Mouse (Mus musculus) retina, postnatal 7 days (tissue): ENCODE measurements around the gene Il18.
A peak's percentile ranks its signal among the peaks of the same experiment; 100 is the strongest.

Experiments
- DNase-seq: peaks from one replicate; pipeline ENCODE4 v3.0.0-alpha.2; 2012; ENCODE audit warnings: low read depth, low spot score

Gene Il18

GRCm38 (mm10) chr9:50554241-50555093, at the start of gene Il18:
Gene Il18 (plus strand): TSS chr9:50554827.
- no peak for DNase-seq

DNA sequence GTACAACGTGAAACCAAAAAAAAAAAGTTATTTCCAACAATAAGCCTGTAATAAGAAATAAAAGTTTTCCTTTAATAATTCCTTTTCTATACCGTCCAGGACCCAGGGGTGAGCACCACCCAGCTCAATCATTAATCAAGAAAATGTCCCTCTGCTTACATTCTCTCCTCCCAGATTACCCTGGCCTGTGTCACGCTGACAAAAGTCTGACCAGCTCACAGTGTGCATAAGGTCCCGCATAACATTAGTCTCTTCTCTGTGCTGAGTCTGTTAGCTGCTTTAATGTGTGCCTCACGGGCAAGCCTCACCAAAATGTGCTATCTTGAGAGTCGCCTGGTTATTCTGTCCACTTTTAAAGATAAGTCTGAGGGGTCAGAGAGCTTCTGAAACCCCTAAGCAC, 49.2 kb upstream of the Il18 start:
- DNase-seq, result no peak

DNA sequence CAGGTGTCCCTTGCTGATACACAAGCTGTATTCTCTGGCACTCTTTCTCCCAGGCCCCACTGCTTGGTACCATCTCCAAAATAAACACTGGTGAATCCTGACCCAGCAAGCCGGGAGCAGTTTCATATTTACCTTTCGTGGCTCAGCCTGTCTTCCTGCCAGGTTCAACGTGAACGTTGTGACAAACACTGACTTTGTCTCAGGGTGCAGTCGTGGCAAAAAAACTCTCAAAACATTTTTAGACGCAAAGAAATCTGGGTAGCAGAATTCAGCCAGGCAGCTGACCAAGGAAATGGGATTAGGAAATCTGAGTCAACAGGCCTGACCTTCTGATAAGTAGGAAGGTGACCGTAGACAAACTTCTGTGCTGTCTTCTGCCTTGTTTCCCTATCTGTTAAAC, 47.1 kb upstream of the Il18 start:
- no peak for DNase-seq

DNA sequence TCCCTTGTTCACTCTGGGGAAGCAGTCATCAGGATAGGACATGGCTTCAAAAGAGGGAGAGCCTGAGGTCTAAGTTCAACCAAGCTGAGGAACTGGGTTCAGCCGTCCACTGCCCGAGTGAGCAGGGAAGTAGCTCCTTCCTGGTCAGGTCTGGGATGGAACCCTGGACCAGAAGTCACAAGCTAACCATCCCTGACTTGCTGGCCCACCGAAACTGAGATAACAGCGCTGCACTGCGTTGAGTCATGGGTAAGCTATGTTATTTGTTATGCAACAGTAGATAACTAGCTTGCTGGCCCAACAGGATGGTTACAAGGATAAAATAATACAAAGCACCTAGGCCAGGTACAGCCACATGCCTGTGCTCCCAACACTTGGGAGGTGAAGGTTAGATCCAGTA, 39.2 kb upstream of the Il18 start:
- no peak for DNase-seq

- no peak for DNase-seq
Observed at GRCm38 (mm10) chr9:50518781-50519180, 35.8 kb upstream of the Il18 start.

DNA sequence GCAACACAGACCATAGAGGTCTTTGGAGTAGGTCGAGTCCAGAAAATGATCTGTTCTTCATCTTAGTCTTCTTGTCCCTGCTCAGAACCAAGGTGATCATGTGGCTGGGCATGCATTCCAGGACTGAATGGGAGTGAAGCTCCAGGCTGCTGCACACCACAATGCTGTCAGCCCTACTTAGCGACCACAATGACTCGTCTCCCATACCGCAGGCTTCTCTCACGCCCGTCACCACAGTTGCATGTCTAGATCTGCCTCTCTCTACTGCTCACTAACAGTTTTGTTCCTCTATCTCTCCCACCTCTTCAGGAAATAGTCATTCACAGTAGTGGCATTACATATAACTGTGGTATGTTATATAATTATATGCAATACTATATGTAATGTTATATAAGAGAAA, 33.9 kb upstream of the Il18 start:
- no peak for DNase-seq

GRCm38 (mm10) chr9:50521562-50521961, 33.1 kb upstream of the Il18 start:
- no peak for DNase-seq

DNA sequence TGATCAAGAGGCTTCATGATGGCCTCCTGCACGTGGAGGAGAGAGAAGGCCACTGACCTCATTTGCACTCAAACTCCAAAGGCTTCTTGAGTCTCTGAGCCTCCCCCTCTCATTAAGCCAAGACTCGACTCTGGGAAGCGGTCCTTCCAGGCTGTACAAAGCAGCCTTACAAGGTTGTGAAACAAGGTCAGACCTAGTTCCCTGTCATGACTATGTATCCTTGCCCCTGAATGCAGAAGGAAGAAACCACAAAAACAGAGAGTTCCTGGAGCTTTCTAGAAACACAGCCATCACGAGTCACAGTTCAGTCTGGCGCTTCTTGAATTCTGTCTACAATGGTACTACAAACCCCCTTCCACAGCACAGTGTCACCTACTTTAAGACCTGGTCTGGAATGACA, 32.1 kb upstream of the Il18 start:
- no peak for DNase-seq

GRCm38 (mm10) chr9:50524936-50525335, 29.7 kb upstream of the Il18 start:
- no peak for DNase-seq

DNA sequence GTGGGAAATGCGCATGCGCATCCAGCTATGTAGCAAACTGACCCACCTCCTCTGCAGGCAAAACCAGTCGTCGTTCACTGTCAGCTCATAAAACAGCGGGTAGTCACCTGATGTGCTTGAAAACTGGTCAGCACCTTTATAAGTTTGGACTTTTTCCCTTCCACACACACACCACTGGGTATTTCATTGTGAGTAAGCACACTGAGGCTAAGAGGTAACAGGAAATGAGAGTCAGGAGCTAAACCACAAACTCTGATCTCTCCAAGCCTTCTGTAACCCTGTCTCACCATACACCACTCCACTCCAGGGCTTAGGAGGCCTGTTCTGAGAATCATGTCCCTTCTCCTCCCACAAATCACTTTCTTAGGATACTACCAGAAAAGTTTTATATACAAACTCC, 29.0 kb upstream of the Il18 start:
- DNase-seq, result no peak

- DNase-seq, result no peak
Observed at GRCm38 (mm10) chr9:50527860-50528259, 26.8 kb upstream of the Il18 start.

DNA sequence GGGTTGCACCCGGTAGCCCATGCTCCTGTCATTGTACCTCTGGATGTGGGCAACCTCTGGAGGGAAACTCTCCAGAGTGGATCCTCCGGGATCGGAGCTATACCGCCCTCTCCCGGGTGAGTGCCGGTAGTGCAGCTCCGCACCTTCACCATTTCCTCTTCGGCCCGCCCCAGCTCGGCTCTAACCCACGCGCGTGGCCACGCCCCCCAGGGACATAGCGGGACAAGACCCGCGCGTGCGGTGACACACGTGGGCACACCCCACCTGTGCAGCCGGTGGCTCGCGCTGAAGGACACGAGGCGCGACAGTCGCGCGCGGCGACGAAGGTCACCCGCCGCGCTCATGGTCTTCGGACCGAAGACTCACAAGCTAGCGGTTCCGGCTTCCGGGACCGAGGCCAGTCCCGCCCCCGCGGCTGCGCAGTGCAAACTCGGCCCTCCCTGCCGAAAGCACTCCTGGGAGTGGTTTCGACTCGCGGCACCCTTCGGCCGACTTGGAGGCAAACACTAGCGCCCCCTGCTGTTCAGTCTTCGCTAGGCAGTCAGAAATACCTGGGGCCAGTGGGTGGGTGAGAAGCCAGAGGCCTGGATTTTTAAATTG, 26.2 kb upstream of the Il18 start, which contains the start of gene Pts:
Pts (minus strand) TSS at position 432 of the 600 bp plus-strand sequence.
- peak; percentile 97 for DNase-seq

DNA sequence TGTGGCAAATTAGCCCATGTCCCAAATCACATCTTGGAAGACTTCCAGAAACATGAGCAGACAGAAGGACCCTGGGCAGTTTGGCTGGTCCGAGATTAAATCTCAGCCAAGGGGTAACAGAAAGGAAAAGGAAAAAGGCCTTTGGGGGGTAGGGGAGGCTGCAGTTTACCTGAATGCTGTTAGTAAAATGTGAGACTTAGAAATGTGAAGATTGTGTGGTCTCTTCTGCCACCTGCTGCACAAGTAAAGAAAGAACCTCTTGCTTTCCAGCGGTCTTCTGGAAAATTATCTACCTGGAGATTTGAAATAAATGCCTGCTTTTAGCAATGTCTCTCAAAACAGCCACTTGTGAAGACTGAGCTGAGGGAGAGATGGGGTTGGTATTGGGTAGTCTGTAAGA, 23.7 kb upstream of the Il18 start:
- DNase-seq, result peak; percentile 31

- no peak for DNase-seq
Observed at GRCm38 (mm10) chr9:50533328-50533727, 21.3 kb upstream of the Il18 start.

DNA sequence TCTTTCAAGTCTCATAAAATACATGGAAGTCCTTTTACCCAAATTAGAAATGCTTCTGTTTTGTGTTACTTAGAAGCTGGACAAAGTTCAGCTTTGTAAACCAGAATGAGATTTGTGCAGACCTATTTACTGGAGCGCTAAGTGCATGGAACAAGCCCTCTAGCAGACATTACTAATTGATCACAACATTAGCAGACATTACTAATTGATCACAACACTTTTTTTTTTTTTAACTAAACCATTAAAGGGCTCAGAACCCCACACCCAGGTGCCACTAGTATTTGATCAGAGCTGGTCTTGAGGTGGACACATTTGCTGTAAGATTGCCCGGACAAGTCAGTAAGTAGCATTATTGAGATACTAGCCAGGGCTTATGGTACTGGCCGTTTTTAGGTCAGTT, 20.8 kb upstream of the Il18 start:
- no peak for DNase-seq

DNA sequence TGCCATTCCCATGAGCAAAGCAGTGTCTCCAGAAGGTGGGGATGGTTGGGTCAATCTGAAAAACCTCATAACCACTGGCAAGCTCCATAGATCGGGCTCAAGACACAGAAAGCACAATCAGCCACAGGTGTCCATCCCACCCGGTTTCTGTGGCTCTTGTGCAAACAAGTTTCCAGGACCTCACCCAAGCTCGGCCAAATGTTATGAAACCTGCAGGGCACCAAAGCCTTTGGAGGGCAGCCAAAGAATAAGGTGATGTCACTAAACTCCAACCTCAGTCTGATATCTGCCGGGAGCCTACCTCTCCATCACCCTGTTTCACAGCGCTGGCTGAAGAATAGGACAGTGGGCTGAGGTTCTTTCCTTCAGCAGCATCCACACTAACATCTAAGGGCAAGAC, 18.7 kb upstream of the Il18 start:
- DNase-seq, result no peak

DNA sequence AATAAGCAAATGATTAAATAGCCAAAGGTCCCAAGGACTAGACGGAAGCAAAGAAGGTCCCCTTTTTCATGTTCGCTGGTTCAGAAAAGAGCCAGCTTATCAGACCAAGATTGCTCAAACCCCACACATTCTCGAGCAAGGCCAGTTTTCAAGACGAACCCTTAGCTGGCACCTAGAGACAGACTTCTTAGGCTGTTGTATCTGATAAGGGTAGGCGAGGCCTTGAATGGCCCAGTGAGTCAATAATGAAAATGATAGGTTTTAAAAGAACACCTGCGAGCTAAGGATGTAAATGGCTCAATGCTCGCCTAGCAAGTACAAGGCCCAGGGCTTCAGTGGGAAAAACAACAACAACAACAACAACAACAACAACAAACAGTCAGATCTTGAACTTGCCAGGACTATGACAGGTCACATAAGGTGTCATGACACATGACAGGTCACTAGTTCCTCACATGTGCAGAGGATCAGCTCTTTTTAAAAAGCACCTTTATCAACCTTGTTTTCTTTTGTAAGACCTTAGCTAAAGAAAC, 18.0 kb upstream of the Il18 start:
- DNase-seq, result no peak

GRCm38 (mm10) chr9:50537295-50537694, 17.3 kb upstream of the Il18 start:
- DNase-seq, result no peak

- no peak for DNase-seq
Observed at GRCm38 (mm10) chr9:50540170-50540569, 14.5 kb upstream of the Il18 start.

- DNase-seq, result no peak
Observed at GRCm38 (mm10) chr9:50542401-50542800, 12.2 kb upstream of the Il18 start.

- DNase-seq, result no peak
Observed at GRCm38 (mm10) chr9:50547859-50548478, 6.7 kb upstream of the Il18 start.

GRCm38 (mm10) chr9:50548936-50549335, 5.7 kb upstream of the Il18 start:
- no peak for DNase-seq

- no peak for DNase-seq
Observed at GRCm38 (mm10) chr9:50552206-50552605, 2.4 kb upstream of the Il18 start.
